Mouse (Mus musculus) ovary, postnatal 10 days (tissue): ENCODE results near the gene Rptor.

Experiments
- DNase-seq: peaks from one replicate; pipeline ENCODE4 v3.0.0; 2022; ENCODE audit warnings: low spot score

The Rptor gene

GRCm38 (mm10) chr11:119738990-119739846 lies 136.5 kb downstream of the Rptor start:
- no peak for DNase-seq

GRCm38 (mm10) chr11:119741401-119741800 lies 138.7 kb downstream of the Rptor start:
- no peak for DNase-seq

GRCm38 (mm10) chr11:119744436-119744835 lies 141.7 kb downstream of the Rptor start:
- DNase-seq: no peak

GRCm38 (mm10) chr11:119745333-119745732 lies 142.6 kb downstream of the Rptor start:
- DNase-seq: no peak

GRCm38 (mm10) chr11:119754459-119754858 lies 151.8 kb downstream of the Rptor start:
- DNase-seq: no peak

- no peak for DNase-seq
Observed at GRCm38 (mm10) chr11:119758214-119758613, 155.5 kb downstream of the Rptor start.

GRCm38 (mm10) chr11:119758705-119759327 lies 156.1 kb downstream of the Rptor start:
- DNase-seq: no peak

GRCm38 (mm10) chr11:119762911-119763310 lies 160.2 kb downstream of the Rptor start:
- DNase-seq: no peak

GRCm38 (mm10) chr11:119766023-119766422 lies 163.3 kb downstream of the Rptor start:
- no peak for DNase-seq

- DNase-seq: no peak
Observed at GRCm38 (mm10) chr11:119766782-119767459, 164.2 kb downstream of the Rptor start.

- no peak for DNase-seq
Observed at GRCm38 (mm10) chr11:119767525-119767924, 164.8 kb downstream of the Rptor start.

- DNase-seq: no peak
Observed at GRCm38 (mm10) chr11:119768511-119768910, 165.8 kb downstream of the Rptor start.

- no peak for DNase-seq
Observed at GRCm38 (mm10) chr11:119769666-119770065, 167.0 kb downstream of the Rptor start.

- DNase-seq: no peak
Observed at GRCm38 (mm10) chr11:119770985-119771384, 168.3 kb downstream of the Rptor start.

GRCm38 (mm10) chr11:119772896-119773295 lies 170.2 kb downstream of the Rptor start:
- DNase-seq: no peak

GRCm38 (mm10) chr11:119775076-119775760 lies 172.5 kb downstream of the Rptor start:
- DNase-seq: no peak

- DNase-seq: no peak
Observed at GRCm38 (mm10) chr11:119777236-119777635, 174.5 kb downstream of the Rptor start.

GRCm38 (mm10) chr11:119777872-119778271 lies 175.2 kb downstream of the Rptor start:
- no peak for DNase-seq

- DNase-seq: no peak
Observed at GRCm38 (mm10) chr11:119780290-119780689, 177.6 kb downstream of the Rptor start.

- DNase-seq: no peak
Observed at GRCm38 (mm10) chr11:119781165-119781564, 178.5 kb downstream of the Rptor start.

GRCm38 (mm10) chr11:119781726-119782125 lies 179.0 kb downstream of the Rptor start:
- no peak for DNase-seq

GRCm38 (mm10) chr11:119783653-119784052 lies 180.9 kb downstream of the Rptor start:
- DNase-seq: no peak
